Comparison of ENCODE assay signal across 9 mouse cellular contexts in the genomic region with DNA sequence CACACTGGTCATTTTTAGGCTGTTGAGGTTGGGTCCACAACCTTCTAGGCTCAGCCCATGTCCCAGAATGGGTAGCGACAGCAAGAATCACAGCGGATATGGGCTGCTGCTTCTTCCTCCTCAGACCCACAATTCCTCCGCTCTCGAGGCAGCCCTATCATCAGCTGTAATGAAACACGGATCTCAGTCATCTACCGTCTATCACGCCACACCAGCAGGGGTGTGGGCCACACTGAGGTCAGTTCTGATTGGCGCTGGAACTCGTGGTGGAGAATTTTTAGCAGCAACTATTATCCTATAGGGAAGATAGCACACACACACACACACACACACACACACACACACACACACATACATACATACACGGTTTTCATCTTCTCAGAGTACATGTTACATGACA. TPM values are rescaled to one million over a fixed set of nuclear protein-coding genes. Genes with fewer than 3 reads are reported as not detected.
DNase-seq lines count a peak whose midpoint lies in the region; ATAC-seq and TF ChIP-seq lines count a peak whose summit lies in the region.
"Had no signal": no experiment of that assay in that cellular context is flagged by ENCODE, and none has a peak within 500 bp of the region (broad histone marks: within the 10 kb centered on the region; RNA-seq: fewer than 3 reads in every experiment).

No protein-coding gene starts in this region.

- H3K4me1 ChIP-seq in hindbrain, embryonic 12.5 days = peaks cover 65% of the 10 kb centered on the region
- peaks cover 22% of the 10 kb centered on the region for H3K4me1 ChIP-seq in hindbrain, embryonic 11.5 days (replicated peaks; ENCODE audit: control insufficient read depth, insufficient read depth, low read length)
- H3K4me1 ChIP-seq in midbrain, embryonic 12.5 days = peaks cover 57% of the 10 kb centered on the region
- peaks cover 54% of the 10 kb centered on the region for H3K4me1 ChIP-seq in midbrain, embryonic 13.5 days (replicated peaks)
- H3K4me1 ChIP-seq in embryonic fibroblast, embryonic 13.5 days (ENCODE audit: control insufficient read depth, insufficient read depth, low read length) = peaks cover 41% of the 10 kb centered on the region
- peaks cover 42% of the 10 kb centered on the region for H3K4me1 ChIP-seq in stomach, embryonic 16.5 days (ENCODE audit: control insufficient read depth, insufficient read depth, low read length)

- H3K36me3 ChIP-seq in hindbrain, embryonic 12.5 days = peaks cover 4% of the 10 kb centered on the region; the same call in 1 of the 2 replicates
- peaks cover 3% of the 10 kb centered on the region; the same call in 1 of the 2 replicates for H3K36me3 ChIP-seq in hindbrain, embryonic 11.5 days (ENCODE audit: control insufficient read depth, insufficient read depth, low read length)
- 0 out of 2 replicates have a peak, but pooled peaks cover 9% of the 10 kb centered on the region for H3K36me3 ChIP-seq in midbrain, embryonic 12.5 days
- H3K36me3 ChIP-seq in midbrain, embryonic 13.5 days = no peaks in the 10 kb centered on the region
- no peaks in the 10 kb centered on the region for H3K36me3 ChIP-seq in stomach, embryonic 16.5 days (ENCODE audit: control insufficient read depth, insufficient read depth, low read length)
- H3K36me3 ChIP-seq: liver, embryonic 13.5 days had no signal

- H3K4me3 ChIP-seq in hindbrain, embryonic 12.5 days = no peak overlapping the region
- no peak overlapping the region for H3K4me3 ChIP-seq in hindbrain, embryonic 11.5 days (ENCODE audit: low read depth, low read length)
- H3K4me3 ChIP-seq in midbrain, embryonic 12.5 days = no peak overlapping the region
- H3K4me3 ChIP-seq in midbrain, embryonic 13.5 days (replicated peaks) = no peak overlapping the region
- no peak overlapping the region for H3K4me3 ChIP-seq in embryonic fibroblast, embryonic 13.5 days (ENCODE audit: insufficient read depth, low read length)
- no peak overlapping the region for H3K4me3 ChIP-seq in stomach, embryonic 16.5 days (replicated peaks; ENCODE audit: low read length)
- H3K4me3 ChIP-seq: liver, embryonic 13.5 days had no signal

- WGBS in hindbrain, embryonic 12.5 days = 47% methylated on average over 10 of the region's 10 CpGs
- WGBS in hindbrain, embryonic 11.5 days = 68% methylated on average over 10 of the region's 10 CpGs
- WGBS in midbrain, embryonic 12.5 days = 72% methylated on average over 9 of the region's 10 CpGs
- 71% methylated on average over 10 of the region's 10 CpGs for WGBS in midbrain, embryonic 13.5 days
- 62% methylated on average over 10 of the region's 10 CpGs for WGBS in stomach, embryonic 16.5 days

- no peak for ATAC-seq in hindbrain, embryonic 12.5 days (ENCODE audit: low FRiP score)
- no peak for ATAC-seq in hindbrain, embryonic 11.5 days (ENCODE audit: low FRiP score)
- no peak for ATAC-seq in midbrain, embryonic 12.5 days (ENCODE audit: low FRiP score, low read depth)
- no peak for ATAC-seq in midbrain, embryonic 13.5 days
- no peak for ATAC-seq in stomach, embryonic 16.5 days (ENCODE audit: insufficient read depth, low FRiP score)

- H3K4me2 ChIP-seq in hindbrain, embryonic 12.5 days (replicated peaks) = no peak overlapping the region
- no peak overlapping the region for H3K4me2 ChIP-seq in hindbrain, embryonic 11.5 days (replicated peaks; ENCODE audit: low read depth, low read length)
- no peak overlapping the region for H3K4me2 ChIP-seq in midbrain, embryonic 12.5 days (replicated peaks)
- no peak overlapping the region for H3K4me2 ChIP-seq in midbrain, embryonic 13.5 days (replicated peaks)
- no peak overlapping the region for H3K4me2 ChIP-seq in stomach, embryonic 16.5 days (ENCODE audit: low read depth, low read length)
- H3K4me2 ChIP-seq: liver, embryonic 13.5 days; midbrain, embryonic 11.5 days had no signal

- H3K9me3 ChIP-seq in hindbrain, embryonic 12.5 days (replicated peaks) = no peaks in the 10 kb centered on the region
- H3K9me3 ChIP-seq in hindbrain, embryonic 11.5 days (ENCODE audit: control insufficient read depth, low read length) = no peaks in the 10 kb centered on the region
- no peaks in the 10 kb centered on the region for H3K9me3 ChIP-seq in midbrain, embryonic 12.5 days
- no peaks in the 10 kb centered on the region for H3K9me3 ChIP-seq in midbrain, embryonic 13.5 days
- no peaks in the 10 kb centered on the region for H3K9me3 ChIP-seq in stomach, embryonic 16.5 days (replicated peaks; ENCODE audit: control insufficient read depth, low read length)
- H3K9me3 ChIP-seq: liver, embryonic 13.5 days had no signal

- peak overlapping the region; percentile 91 for H3K27ac ChIP-seq in hindbrain, embryonic 12.5 days
- no peak overlapping the region for H3K27ac ChIP-seq in hindbrain, embryonic 11.5 days (ENCODE audit: low read depth, low read length)
- peak overlapping the region; percentile 74 for H3K27ac ChIP-seq in midbrain, embryonic 12.5 days (replicated peaks)
- H3K27ac ChIP-seq in midbrain, embryonic 13.5 days = no peak overlapping the region
- H3K27ac ChIP-seq in embryonic fibroblast, embryonic 13.5 days (ENCODE audit: insufficient read depth, low read length) = peak overlapping the region; percentile 100
- H3K27ac ChIP-seq in stomach, embryonic 16.5 days (ENCODE audit: low read length) = peak overlapping the region; percentile 98

- no peak overlapping the region for H3K9ac ChIP-seq in hindbrain, embryonic 12.5 days
- no peak overlapping the region for H3K9ac ChIP-seq in hindbrain, embryonic 11.5 days (ENCODE audit: low read depth, low read length)
- no peak overlapping the region for H3K9ac ChIP-seq in midbrain, embryonic 12.5 days (replicated peaks)
- no peak overlapping the region for H3K9ac ChIP-seq in midbrain, embryonic 13.5 days (replicated peaks)
- no peak overlapping the region for H3K9ac ChIP-seq in stomach, embryonic 16.5 days (ENCODE audit: low read length)
- H3K9ac ChIP-seq: liver, embryonic 13.5 days had no signal

- H3K27me3 ChIP-seq in hindbrain, embryonic 12.5 days = no peaks in the 10 kb centered on the region
- no peaks in the 10 kb centered on the region for H3K27me3 ChIP-seq in hindbrain, embryonic 11.5 days (ENCODE audit: control insufficient read depth, insufficient read depth, low read length)
- no peaks in the 10 kb centered on the region for H3K27me3 ChIP-seq in midbrain, embryonic 12.5 days
- H3K27me3 ChIP-seq in midbrain, embryonic 13.5 days = no peaks in the 10 kb centered on the region
- H3K27me3 ChIP-seq in stomach, embryonic 16.5 days (ENCODE audit: control insufficient read depth, insufficient read depth, low read length) = no peaks in the 10 kb centered on the region
- H3K27me3 ChIP-seq: liver, embryonic 13.5 days had no signal

- no peak; the same call in 1 of the 2 replicates for TF ChIP-seq POLR2A in embryonic fibroblast, embryonic 13.5 days (IDR thresholded peaks at IDR 0.05; ENCODE audit: low read depth, low read length)

- no peak for DNase-seq in hindbrain, embryonic 11.5 days (ENCODE audit: low spot score)
- DNase-seq in embryo, embryonic 11 days = no peak
- DNase-seq: liver, embryonic 13.5 days had no signal

- no peak for TF ChIP-seq CTCF in embryonic fibroblast, embryonic 13.5 days (IDR thresholded peaks at IDR 0.05; ENCODE audit: borderline replicate concordance, insufficient read depth, low read length)

RNA-seq across cellular contexts. Expression of gene Kirrel, which starts 25.1 kb away (rescaled TPM):
- polyA plus RNA-seq in hindbrain, embryonic 12.5 days (2016; fragmentation: Nextera tagmentation; extraction: Ambion mirVana) = 17.3 and 17.7 TPM in 2 replicates
- polyA plus RNA-seq in hindbrain, embryonic 11.5 days (2014; fragmentation: Nextera tagmentation; extraction: Ambion mirVana) = 7.3 and 11.5 TPM in 2 replicates
- 12.9 and 13.5 TPM in 2 replicates for polyA plus RNA-seq in midbrain, embryonic 12.5 days (2016; fragmentation: Nextera tagmentation; extraction: Ambion mirVana)
- 8.4 and 10.1 TPM in 2 replicates for polyA plus RNA-seq in midbrain, embryonic 13.5 days (2015; fragmentation: Nextera tagmentation; extraction: Ambion mirVana)
- polyA plus RNA-seq in embryonic fibroblast, embryonic 13.5 days (2011; ENCODE audit: insufficient read length, low read depth, missing spikeins) = 89.7 and 101 TPM in 2 replicates
- 9.6 and 11.0 TPM in 2 replicates for polyA plus RNA-seq in stomach, embryonic 16.5 days (2015; fragmentation: Nextera tagmentation; extraction: Ambion mirVana)

Comparison
In these comparisons a context has a peak if more than half of its experiments do, and no peak if none do; other contexts are left out.
1. H3K27ac ChIP-seq: peak in hindbrain, embryonic 12.5 days (single experiment), midbrain, embryonic 12.5 days (single experiment), embryonic fibroblast, embryonic 13.5 days (single experiment) and stomach, embryonic 16.5 days (single experiment); none in hindbrain, embryonic 11.5 days (single experiment) and midbrain, embryonic 13.5 days (single experiment).